Mouse (Mus musculus) regulatory T cell (primary cell): ENCODE data around the gene Slc19a2.
"Not testable (repeated sequence)": the region's sequence is repeated elsewhere in the genome, so short reads cannot be mapped to it uniquely, and the experiment has no call there.

ENCODE experiments used
- in situ Hi-C: fragments of 300-600 bp; cut with MboI, MseI; formaldehyde crosslinking; loops from one replicate; pipeline ENCODE4 v1.15.1; 2025; ENCODE audit warnings: high pct_unique_total_duplicates

The Slc19a2 gene

DNA sequence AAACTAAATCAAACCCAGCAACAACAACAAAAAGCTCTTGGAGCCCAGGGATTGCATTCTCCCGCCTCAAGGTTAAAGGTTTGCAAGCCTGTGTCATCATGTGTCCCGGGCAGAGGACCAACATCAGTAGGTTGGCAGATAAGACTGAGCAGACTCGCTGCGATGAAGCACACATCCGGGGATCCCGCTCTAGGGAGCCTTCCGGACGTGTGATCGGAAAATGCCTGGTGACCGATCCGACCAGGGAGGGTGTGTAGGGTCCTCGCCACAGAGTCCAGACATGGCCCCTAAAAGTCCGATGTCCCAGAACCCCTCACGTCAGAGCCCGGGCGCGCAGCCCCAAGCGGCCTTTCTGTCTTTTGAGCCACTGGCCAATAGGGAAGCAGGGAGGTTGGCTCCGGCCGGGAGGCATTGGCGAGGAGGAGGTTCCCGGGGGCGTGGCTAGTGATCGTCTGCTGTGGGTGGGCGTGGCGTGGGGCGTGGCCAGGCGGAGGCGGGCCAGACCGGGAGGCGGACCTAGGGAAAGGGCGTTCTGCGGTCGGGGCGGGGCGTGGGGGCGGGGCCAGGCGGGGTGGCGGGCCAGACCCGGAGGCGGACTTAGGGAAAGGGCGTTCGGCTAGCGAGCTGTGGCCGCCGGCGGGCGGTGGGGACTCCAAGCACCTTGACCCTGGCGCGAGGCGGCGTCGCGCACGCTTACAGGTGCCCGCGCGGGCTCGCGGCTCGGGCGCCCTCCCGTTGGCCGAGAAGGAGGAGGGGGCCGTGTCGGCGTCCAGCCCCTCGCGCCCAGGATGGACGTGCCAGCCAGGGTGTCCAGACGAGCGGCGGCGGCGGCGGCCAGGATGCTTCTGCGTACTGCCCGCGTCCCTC lies at the start of gene Slc19a2:
Gene Slc19a2, plus strand, starts transcription at position 582 of the 867 bp plus-strand sequence.
- in situ Hi-C loops, result no loop called here

DNA sequence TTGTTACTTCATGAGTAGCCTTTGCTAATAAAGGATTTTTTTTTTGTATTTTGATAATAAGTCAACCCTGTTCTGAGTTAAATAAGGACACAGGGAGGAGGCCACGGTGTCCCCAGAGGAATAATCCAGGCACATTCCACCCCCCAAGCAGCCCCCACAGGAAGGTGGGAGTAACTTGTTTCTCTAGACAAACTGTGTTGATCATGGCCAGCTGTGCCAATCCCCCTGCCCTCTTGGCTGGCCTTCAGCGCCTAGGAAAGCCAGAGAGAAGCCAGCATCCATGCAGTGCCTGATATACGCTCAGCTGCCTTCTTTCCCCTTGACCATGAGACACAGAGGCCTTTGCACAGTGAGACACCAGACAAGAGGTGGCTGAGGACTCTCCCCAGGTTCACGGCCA lies 49.3 kb upstream of the Slc19a2 start:
- in situ Hi-C loops, result no loop called here

DNA sequence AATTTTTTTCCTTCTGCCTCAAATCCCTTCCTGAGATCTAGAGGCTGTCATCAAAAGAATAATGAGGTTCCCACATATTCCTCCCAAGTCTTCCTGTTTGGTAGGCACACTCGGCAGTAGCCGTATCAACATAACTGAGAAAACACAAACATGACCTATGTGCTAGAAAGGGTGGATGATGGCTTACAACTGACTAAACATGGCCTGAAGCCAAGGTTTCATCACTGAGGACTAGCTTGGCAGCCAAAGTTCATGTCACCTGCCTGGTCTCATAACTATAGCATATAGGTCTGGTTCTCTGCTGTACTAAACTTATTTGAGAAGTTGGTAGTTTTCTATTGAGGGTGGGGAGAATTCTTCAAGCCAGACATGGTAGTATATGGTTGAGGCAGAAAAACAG lies 40.4 kb upstream of the Slc19a2 start:
- in situ Hi-C loops, result no loop called here

- in situ Hi-C loops, result no loop called here
Observed at GRCm38 (mm10) chr1:164210899-164211298, 37.9 kb upstream of the Slc19a2 start.

GRCm38 (mm10) chr1:164212686-164213085 lies 36.2 kb upstream of the Slc19a2 start:
- in situ Hi-C loops, result no loop called here

GRCm38 (mm10) chr1:164214190-164214589 lies 34.7 kb upstream of the Slc19a2 start:
- in situ Hi-C loops, result no loop called here

DNA sequence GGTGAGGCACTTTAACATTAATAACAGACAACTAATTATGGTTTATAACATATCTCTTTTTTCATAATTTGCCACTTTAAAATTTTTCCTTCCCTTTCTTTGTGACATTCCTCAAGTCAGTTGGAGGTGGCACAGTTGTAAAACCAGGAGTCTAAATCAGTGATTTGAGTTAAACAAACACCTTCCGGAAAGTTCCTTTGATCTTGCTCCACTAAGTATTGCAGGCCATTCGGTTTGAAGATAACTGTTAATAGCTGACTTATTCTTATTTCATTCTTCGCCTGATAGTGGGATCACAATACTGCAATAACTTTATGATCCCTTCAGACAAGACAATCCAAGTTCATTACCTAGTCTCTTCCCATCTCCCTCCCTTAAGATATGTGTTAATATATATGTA lies 33.7 kb upstream of the Slc19a2 start:
- in situ Hi-C loops, result no loop called here

DNA sequence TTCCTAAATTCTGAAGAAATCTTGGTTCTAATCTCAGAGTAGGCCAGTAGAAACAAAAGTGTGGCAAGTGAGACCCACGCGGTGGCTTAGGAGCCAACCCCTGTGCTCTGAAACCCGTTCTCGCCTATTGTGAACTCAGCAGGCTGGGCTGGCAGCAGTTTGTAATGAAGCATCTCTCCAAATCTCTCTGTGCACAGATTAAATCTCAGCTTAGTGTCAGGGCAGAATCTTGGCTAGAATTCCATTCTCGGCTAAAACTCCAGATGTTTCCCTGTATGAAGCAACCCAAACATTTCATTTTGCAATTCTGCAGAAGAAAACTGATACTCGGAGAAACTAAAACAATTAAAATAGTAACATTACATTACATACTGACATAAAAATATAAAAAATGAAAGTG lies 33.3 kb upstream of the Slc19a2 start:
- in situ Hi-C loops, result no loop called here

GRCm38 (mm10) chr1:164217791-164218685 lies 30.8 kb upstream of the Slc19a2 start:
- in situ Hi-C loops, result no loop called here

DNA sequence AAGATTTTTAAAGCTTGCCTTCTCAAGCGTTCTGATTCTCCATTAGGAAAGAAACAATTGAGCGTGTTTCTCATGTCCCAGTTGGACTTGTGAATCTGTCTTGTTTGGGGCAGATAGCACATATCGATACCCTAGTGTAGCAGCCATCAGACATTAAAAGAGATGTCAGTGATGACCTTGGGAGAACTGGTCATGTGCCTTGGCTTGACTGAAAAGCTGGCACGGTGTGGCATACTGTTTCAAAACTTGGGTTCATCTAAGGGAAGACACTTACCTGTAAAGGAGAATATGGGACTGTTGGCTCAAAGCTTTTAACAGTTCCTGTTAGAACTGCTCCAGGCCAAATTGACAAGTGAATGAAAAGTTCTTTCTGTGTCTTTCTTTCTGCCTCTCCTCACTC lies 28.6 kb upstream of the Slc19a2 start:
- in situ Hi-C loops, result no loop called here

GRCm38 (mm10) chr1:164223089-164223488 lies 25.8 kb upstream of the Slc19a2 start:
- in situ Hi-C loops, result no loop called here

DNA sequence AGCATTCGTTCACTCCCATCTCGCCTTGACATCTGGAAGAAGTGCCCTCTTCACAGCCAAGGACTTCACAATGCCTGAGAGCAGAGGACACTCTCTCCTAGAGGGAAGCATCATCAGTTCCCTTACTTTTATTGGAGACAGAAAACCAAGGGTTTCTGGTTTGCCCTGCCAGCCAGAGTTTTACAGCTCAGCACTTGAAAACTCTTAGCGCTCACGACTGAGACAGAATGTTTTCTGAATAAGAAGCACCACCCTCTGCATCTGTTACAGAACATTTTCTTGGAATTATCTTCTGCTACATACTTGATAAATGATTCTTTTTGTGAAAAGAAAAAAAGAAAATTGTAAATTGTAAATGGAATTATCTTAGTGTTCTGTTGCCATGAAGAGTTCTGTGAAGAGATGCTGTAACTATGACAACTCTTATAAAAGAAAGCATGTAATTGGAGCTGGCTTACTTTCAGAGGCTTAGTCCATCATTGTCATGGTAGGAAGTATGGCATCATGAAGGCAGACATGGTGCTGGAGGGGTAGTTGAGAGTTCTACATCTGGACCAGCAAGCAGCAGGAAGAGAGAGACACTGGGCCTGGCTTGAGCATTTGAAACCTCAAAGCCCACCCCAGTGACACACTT lies 16.8 kb upstream of the Slc19a2 start:
- in situ Hi-C loops, result not testable (repeated sequence)

DNA sequence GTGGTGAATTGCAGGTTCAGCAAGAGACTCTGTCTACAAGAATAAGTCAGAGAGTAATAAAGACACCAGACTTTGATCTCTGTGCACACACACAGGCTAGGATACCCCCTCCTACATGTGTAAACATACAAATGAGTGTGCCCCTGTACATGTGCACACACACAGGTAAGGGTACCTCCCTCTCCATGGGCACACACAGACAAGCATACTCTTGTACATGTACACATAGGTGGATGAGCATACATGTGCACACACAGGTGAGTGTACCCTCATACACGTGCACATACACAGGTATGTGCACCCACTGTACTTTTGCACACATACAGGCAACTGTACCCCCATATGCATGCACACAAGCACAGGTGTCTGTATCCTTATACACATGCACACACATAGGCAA lies 15.4 kb upstream of the Slc19a2 start:
- in situ Hi-C loops, result no loop called here

DNA sequence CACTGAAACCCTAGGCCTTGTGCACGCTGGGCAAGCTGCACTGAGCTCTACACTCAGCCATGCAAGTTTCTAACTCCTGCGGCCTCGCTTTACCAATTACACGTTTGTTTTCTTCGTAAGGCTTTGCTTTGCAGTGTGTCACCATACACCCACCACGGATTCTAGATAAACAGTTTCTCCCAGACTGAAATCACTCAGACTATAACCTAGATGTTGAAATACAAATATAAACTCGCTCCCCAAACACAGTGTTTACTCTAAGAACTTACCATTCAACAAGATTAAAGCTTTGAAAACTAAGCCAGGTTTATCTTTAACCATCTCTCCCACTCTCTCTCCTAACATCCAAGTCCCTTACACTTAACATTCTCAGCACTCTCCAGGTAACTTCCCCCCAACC lies 13.8 kb upstream of the Slc19a2 start:
- in situ Hi-C loops, result no loop called here

DNA sequence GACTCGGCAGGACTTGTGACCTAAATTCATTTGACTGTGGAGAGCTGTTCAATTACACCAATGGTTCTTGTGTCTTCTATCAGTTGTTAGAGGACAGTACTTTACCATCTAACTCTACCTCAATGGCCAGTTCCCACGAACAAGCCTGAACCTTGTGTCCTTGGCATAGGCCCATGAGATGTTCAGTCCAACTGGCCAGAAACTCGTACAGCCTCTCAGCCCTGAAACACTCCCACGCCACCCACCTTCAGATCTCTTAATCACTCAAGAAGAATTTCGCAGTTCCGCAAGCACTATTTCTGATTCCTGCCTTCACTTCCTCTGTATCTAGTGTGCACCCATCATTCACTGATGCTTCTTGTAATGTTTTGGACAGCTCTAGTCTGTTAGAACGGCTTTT lies 12.8 kb upstream of the Slc19a2 start:
- in situ Hi-C loops, result no loop called here

GRCm38 (mm10) chr1:164241494-164241893 lies 7.4 kb upstream of the Slc19a2 start:
- in situ Hi-C loops, result no loop called here

DNA sequence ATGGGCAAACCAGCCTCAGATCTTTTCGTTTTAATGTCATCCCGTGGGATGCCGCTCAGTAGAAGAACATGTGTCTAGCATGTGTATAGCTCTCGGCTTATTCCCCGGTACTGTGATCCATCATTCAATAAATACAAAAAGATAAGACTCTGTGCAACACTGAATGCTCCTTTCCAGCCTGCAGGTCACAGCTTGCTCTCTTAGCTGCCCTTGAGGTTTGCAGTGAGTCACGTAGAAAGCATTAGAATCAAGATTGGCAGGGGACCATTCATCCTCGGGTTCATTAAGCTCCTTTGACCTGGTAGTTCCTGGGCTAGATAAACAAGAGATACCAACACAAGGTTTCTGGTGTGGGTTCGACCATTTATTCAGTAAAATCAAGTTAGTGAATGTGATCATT lies 6.0 kb upstream of the Slc19a2 start:
- in situ Hi-C loops, result no loop called here

DNA sequence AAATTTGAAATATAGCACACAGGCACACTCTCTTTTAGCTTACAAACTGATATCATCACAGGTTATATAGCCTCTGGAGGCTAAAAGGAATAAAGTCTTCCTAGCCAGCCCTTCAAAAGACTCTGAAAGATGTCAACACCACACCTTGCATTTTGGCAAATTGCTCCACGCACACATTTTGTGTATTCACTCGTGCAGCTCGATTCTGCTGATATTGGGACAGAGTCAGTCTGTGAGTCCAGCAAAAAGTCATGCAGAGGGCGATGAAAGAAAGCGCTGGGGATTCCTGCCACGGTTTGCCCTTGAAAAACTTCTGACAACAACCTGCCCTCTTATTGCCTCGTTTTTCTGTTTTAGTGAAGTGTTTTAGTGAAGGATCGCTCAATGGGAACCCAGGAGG lies 1.4 kb upstream of the Slc19a2 start:
- in situ Hi-C loops, result no loop called here

GRCm38 (mm10) chr1:164247971-164248370 lies 875 bp upstream of the Slc19a2 start:
- in situ Hi-C loops, result no loop called here

DNA sequence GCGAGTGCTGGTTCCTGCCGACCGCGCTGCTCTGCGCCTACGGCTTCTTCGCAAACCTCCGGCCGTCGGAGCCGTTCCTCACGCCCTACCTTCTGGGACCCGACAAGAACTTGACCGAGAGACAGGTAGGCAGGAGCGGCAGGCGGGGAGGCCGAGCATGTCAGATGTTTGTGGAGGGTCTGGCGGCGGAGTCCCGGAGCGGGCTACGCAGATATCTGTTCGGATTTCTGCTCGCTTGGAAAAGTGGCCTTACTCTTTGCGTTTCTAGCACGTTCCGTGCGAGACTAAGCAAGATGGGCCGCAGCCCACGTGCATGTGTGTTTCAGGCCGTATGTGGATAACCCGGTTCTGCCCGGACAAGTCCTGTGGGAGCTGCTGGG lies 476 bp downstream of the Slc19a2 start:
- in situ Hi-C loops, result no loop called here

DNA sequence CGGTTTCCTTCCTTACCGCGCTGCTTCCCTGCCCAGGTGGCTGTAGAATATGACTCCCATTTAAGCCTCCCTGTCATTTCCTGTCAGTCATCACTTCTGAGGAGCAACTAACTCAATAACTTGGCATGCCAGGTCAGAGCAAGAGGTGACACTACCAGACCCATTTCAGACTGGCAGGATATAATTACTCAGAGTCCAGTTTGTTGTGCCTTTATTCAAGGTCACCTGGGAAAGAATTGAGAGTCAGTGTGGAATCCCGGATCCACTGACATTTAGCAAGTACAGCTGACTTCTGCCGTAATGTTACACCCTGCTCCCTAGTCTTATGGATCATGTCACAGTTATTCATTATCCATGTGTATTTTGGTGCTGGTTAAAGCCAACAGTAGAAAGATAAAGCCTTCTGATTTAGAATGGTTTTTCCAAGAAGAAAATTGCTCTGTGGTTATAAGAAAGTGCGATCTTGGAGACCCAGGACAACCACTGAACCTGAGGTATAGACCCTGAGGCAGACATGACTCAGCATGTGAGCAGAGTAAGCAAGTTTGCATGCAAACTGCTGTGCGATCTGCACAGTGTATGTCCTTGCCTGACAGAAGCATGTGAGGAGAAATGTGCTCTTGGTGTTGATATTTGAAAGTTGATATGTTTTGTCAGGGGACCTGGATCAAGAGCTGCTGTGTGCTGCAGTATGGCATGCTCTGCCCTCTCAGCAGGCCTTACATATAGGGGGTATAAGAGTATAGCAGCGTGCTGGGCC lies 1.7 kb downstream of the Slc19a2 start:
- in situ Hi-C loops, result loop anchor here (5.0 kb wide), 1 partner anchor 1447 kb away; no protein-coding TSS in a partner anchor
